Mouse (Mus musculus): ENCODE data around the gene Rab19. TPM values are rescaled to one million over a fixed set of nuclear protein-coding genes. Genes with fewer than 3 reads are reported as not detected.
"Not testable (repeated sequence)": the region's sequence is repeated elsewhere in the genome, so short reads cannot be mapped to it uniquely, and the experiment has no call there.

The Rab19 gene
- polyA plus RNA-seq, 1 experiment from 2014 or later, result 0.09 TPM

- no peak for ATAC-seq (ENCODE audit: low FRiP score)
- Histone ChIP-seq H3K9ac (replicated peaks) (no peak overlapping the region), H3K27me3 (replicated peaks) (no peaks in the 10 kb centered on the region), H3K27ac (replicated peaks) (no peak overlapping the region), H3K4me1 (no peaks in the 10 kb centered on the region), H3K9me3 (replicated peaks) (no peaks in the 10 kb centered on the region), H3K4me3 (replicated peaks) (no peak overlapping the region), H3K4me2 (no peak overlapping the region), H3K36me3 (no peaks in the 10 kb centered on the region)
- 44% methylated on average over 2 of the region's 2 CpGs for WGBS
Measured at GRCm38 (mm10) chr6:39434111-39434885, 53.3 kb downstream of the Rab19 start.

- no peak overlapping the region for H3K9ac ChIP-seq (replicated peaks)
- H3K9me3 ChIP-seq (replicated peaks), result no peaks in the 10 kb centered on the region
- no peak for ATAC-seq (ENCODE audit: low FRiP score)
- H3K27me3 ChIP-seq (replicated peaks), result no peaks in the 10 kb centered on the region
- WGBS, result 8% methylated on average over 2 of the region's 2 CpGs
- H3K4me3 ChIP-seq (replicated peaks), result no peak overlapping the region
- H3K27ac ChIP-seq (replicated peaks), result no peak overlapping the region
- H3K4me2 ChIP-seq, result no peak overlapping the region
- H3K36me3 ChIP-seq, result no peaks in the 10 kb centered on the region
- H3K4me1 ChIP-seq, result no peaks in the 10 kb centered on the region
Measured at GRCm38 (mm10) chr6:39434886-39435492, 54.0 kb downstream of the Rab19 start.

- Histone ChIP-seq H3K9ac (replicated peaks) (no peak overlapping the region), H3K27me3 (replicated peaks) (no peaks in the 10 kb centered on the region), H3K9me3 (replicated peaks) (no peaks in the 10 kb centered on the region), H3K4me1 (no peaks in the 10 kb centered on the region), H3K27ac (replicated peaks) (no peak overlapping the region), H3K4me2 (no peak overlapping the region), H3K36me3 (no peaks in the 10 kb centered on the region), H3K4me3 (replicated peaks) (no peak overlapping the region)
- ATAC-seq (ENCODE audit: low FRiP score), result no peak
- 73% methylated on average over 5 of the region's 5 CpGs for WGBS
Measured at GRCm38 (mm10) chr6:39435875-39436274, 54.9 kb downstream of the Rab19 start.

- H3K4me3 ChIP-seq (replicated peaks); H3K4me1 ChIP-seq; H3K4me2 ChIP-seq; H3K9me3 ChIP-seq (replicated peaks); ATAC-seq (ENCODE audit: low FRiP score); H3K27me3 ChIP-seq (replicated peaks); H3K9ac ChIP-seq (replicated peaks); H3K36me3 ChIP-seq; H3K27ac ChIP-seq (replicated peaks): not testable (repeated sequence)
- WGBS, result 95% methylated on average over 6 of the region's 6 CpGs
Measured at GRCm38 (mm10) chr6:39437519-39437918, 56.5 kb downstream of the Rab19 start.

Other genes with a start within 250 kb of the Rab19 start
- gene Kdm7a, start 174.4 kb upstream of the Rab19 start, polyA plus RNA-seq (2015; fragmentation: Nextera tagmentation; extraction: Ambion mirVana), result 3.9 and 4.1 TPM in 2 replicates
- gene Slc37a3, start 3.5 kb upstream of the Rab19 start, polyA plus RNA-seq (2015; fragmentation: Nextera tagmentation; extraction: Ambion mirVana), result 52.6 and 53.1 TPM in 2 replicates
- 203 and 231 TPM in 2 replicates for gene Mkrn1, start 39.3 kb downstream of the Rab19 start, polyA plus RNA-seq (2015; fragmentation: Nextera tagmentation; extraction: Ambion mirVana)
- 14.8 and 15.0 TPM in 2 replicates for gene Dennd2a, start 176.7 kb downstream of the Rab19 start, polyA plus RNA-seq (2015; fragmentation: Nextera tagmentation; extraction: Ambion mirVana)
- gene Adck2, start 192.7 kb downstream of the Rab19 start, polyA plus RNA-seq (2015; fragmentation: Nextera tagmentation; extraction: Ambion mirVana), result 44.8 and 45.3 TPM in 2 replicates
- 2.0 and 3.5 TPM in 2 replicates for gene Gm42420, start 204.6 kb downstream of the Rab19 start, polyA plus RNA-seq (2015; fragmentation: Nextera tagmentation; extraction: Ambion mirVana)
- gene Ndufb2, start 211.4 kb downstream of the Rab19 start, polyA plus RNA-seq (2015; fragmentation: Nextera tagmentation; extraction: Ambion mirVana), result 495 and 582 TPM in 2 replicates